Mouse (Mus musculus): ENCODE measurements around the gene Slc25a43.

Slc25a43 gene

DNA sequence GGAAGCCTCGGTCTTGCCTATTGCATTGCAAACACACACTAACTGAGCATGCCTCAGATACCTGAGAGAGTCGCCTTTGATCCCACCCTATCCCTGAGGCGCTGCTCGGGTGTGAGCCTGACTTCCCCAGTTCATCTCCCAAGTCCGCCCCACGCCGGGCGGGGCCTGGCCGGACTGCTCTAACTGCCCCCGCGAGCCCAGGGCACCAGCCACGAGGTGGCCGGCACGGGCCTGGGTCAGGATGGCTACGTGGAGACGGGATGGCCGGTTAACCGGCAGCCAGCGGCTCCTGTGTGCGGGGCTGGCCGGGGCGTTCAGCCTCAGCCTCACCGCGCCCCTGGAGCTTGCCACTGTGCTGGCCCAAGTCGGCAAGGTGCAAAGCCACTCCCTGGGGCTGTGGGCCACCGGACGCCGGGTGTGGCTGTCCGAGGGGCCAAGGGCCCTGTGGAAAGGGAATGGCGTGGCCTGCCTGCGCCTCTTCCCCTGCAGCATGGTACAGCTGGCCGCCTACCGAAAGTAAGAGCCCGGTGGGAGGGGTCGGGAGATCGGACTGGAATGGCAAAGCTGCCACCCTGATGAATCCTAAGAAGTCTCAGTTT lies at the start of gene Slc25a43:
TSS of gene Slc25a43 (plus strand) at position 157 of the 599 bp plus-strand sequence.
- peak; percentile 29 for DNase-seq (ENCODE audit: extremely low read depth, low read depth)

DNA sequence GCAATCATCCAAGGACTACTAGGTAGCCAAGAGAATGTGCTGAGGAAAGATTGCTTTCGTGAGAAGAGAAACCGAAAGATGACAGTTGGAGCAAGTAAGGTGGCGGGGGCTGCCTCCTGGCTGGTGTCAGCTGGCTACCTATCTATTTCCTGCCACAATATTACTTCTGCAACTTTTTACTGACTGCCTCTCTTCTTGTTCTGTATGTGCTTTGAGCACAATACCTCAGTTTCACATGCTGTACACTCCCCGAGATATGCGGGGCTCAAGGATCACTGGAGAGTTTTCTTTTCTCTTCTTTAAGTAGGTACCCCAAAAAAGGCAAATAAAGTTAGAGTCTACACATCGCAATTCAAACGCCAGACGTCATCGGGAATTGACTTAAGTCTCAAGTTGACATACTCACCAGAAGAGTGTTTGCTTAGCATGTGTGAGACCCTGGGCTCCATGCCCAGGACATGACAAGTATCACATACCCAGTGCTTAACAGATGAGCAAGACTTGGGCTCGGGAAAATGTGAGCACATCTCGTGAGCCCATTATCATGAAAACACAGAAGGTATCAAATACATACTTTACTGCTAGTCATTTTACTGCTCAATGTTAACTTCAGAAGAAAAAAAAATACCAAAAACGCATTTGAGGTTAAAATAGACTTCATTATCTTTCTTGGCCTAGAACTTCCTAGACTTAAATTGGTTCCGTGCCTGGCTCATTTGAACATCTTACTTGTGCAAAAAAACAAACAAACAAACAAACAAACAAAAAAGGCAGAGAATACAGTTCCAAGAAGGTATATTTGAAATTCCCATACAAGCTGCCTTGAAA lies 3.1 kb upstream of the Slc25a43 start:
- peak; percentile 56 for DNase-seq (ENCODE audit: extremely low read depth, low read depth)

DNA sequence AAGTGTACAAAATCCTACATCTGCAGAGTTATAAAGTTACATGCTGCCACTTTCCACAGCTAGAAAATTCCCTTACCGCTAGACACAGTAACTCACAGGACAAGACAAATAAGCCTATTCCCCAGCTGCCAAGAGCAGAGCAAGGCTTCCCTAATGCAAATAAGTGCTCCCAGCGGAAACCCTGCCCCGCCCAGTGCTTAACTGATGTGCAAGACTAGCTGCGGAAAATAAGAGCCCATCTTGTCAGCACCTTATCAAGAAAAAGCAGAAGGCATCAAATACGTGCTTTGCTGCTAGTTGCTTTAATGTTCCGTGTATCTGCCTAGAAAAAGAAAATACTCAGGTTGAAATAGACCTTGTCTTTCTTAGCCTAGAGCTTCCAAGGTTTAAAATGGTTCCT lies 2.2 kb upstream of the Slc25a43 start:
- peak; percentile 85 for DNase-seq (ENCODE audit: extremely low read depth, low read depth)

DNA sequence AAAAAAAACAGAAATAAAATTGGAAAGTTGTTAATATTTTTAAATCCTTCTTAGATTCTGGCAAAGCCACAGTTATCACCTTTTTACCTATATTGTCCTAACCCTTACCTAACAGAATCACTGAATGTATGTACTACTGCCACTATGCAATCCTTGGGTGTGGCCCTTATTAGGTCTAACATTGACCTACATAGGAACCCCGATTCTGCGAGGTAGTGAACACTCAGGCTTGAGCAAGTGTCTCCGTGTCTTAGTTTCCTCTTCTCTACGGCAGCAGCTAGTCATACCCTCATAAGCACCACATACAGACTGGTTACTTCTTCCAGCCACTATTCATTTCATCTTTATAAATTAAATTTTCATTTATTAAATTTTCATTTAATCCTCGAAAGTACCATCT lies 715 bp upstream of the Slc25a43 start:
- no peak for DNase-seq (ENCODE audit: extremely low read depth, low read depth)

DNA sequence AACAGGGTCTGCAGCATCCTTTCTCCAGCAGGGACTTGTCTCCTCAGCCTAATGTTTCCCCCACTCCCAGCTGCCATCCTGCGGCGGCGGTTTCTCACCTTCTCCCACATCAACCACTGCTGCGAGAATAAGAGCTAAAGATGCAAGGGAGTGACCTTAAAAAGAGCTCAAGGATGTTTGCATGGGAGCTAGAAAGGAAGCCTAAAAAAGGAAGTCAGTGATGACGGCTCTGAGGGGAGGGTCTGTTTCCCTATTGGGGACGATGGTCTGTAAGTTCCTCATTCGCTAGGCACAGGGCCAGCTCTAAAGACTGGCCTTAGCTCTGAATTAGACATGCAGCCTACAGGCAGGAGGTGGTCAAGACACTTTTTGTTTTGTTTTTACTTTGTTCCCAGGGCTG lies 1.3 kb downstream of the Slc25a43 start:
- DNase-seq (ENCODE audit: extremely low read depth, low read depth) = peak; percentile 86

DNA sequence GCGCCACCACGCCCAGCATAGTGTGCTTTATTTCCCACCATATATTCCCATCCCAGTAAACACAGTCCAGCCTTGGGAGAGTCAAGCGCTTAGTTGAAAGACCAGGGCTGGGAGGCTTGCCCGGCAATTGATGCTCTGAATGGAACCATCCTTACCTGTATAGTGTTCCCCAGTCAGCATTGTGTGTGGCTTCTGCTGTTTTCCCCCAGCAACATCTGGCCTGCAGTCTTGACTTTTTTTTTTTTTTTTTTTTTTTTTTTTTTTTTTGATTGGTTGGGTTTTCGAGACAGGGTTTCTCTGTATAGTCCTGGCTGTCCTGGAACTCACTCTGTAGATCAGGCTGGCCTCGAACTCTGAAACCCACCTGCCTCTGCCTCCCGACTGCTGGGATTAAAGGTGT lies 1.9 kb downstream of the Slc25a43 start:
- DNase-seq (ENCODE audit: extremely low read depth, low read depth) = no peak

DNA sequence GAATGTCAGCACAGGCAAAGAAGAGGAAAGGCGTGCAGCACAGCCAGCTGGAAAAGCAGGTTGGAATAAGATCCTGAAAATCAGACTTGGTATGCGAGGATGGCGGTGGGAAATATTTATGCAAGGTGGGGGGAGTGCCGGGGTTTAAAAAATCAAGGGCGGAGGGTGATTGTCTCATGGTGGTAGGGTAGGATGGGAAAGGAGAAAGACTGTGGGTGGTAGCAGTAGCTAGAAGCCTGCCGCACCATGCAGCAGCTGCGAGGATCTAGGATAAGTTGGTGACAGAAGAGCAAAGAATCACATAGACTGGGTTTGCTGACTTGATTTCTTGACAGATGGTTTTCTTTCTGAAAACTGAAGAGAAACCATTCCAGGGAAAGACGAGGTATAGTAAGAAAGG lies 3.3 kb downstream of the Slc25a43 start:
- DNase-seq (ENCODE audit: extremely low read depth, low read depth) = no peak

DNA sequence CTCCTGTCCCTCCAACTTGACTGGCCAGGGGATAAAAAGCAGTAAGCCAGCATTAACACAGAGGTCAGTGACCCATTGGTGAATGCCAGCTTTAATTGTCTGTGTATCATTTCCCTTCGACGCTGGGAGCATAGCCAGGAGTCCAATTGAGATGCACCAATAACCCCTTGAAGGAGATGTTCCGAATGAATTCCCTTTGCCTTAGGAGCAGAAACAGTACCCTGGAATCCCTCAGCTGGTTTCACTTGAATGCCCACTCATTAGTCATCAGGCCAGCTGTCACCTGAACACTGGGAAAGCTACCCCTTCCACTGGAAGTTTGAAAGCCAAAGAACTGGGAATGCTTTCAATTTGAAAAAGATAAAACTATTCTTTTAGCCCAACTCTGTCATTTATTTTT lies 5.1 kb downstream of the Slc25a43 start:
- no peak for DNase-seq (ENCODE audit: extremely low read depth, low read depth)

DNA sequence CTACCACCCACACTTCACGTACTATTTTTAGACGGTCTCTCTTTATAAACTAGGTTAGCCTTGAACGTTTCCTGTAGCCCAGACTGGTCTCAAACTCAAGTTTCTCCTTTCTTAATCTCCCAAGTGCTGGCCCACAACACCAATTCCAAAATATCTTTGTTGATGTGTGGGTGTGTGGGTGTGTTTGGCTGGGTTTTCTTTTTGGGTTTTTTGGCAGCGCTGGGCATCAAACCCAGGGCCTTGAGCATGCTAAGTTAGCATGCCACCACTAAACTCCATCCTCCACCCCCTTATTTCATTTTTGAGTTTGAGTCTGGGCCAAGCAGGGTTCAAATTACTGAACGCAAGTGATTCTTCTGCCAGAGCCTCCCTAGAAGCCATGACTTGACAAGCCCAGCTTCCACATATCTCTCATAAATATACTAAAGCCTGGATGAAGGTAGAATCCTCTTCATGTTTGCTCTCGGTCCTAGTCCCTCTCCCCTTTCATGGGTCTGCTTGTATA lies 5.9 kb downstream of the Slc25a43 start:
- no peak for DNase-seq (ENCODE audit: extremely low read depth, low read depth)

DNA sequence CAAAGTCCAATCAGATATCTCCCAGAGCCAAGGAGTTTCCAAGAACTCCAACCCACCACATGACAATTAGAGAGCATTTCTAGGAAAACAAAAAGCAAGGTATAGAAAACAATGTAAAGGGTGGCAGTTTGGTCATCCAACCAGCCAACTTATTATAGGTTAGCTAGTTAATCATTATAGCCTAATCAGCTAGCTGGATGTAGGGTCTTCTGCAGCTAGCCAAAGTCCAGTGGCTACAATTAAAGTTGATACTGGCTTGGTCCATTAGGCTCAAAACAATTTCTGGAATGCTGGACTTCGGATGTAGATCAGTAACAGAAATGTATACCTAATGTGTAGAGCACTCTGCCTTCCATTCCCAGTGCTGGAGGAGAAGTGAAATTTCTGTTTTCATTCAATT lies 7.1 kb downstream of the Slc25a43 start:
- DNase-seq (ENCODE audit: extremely low read depth, low read depth) = no peak

DNA sequence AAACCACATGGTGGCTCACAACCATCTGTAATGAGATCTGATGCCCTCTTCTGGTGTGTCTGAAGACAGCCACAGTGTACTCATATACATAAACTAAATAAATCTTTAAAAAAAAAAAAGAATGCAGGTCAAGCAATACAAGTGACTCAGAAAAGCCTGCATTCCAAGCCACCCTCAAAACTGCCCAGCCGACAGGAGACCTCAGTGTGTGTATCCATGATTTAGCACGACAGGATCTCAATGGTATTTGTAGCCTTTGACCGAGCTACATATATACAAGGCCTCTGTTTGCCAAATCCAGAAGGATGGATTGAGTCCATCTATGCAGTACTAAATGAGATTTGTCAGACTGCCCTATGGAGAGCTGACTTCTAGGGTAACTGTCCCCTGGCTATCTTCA lies 9.1 kb downstream of the Slc25a43 start:
- DNase-seq (ENCODE audit: extremely low read depth, low read depth) = no peak

DNA sequence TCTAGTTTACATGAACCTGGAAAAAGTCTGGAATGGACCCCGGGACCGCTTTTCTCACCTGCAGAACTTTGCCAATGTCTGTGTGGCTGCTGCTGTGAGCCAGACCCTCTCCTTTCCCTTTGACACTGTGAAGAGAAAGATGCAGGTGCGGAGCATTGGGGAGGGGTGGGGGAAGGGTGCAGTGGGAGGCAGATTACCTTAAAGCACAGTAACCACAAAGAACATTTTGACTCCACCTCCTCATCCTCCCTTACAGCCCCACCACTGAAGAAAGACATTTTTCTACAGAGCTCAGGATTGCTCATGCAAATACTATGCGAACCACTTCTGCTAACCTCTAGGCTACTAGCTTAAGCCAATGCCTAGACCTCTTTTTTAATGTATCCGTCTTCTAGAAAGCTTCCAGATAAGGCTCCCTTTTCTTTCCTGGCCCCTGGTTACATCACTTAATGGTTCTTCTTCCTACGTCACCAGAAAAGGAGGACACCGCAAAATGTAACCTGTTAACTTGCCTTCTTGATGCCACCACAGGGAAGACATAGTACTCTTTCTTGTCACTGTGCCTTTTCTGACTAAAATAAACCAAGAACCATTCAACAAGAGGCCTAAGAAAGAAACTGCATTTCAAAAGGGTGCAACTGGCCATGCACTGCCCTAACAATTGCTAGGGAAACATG lies 14.5 kb downstream of the Slc25a43 start:
- no peak for DNase-seq (ENCODE audit: extremely low read depth, low read depth)

DNA sequence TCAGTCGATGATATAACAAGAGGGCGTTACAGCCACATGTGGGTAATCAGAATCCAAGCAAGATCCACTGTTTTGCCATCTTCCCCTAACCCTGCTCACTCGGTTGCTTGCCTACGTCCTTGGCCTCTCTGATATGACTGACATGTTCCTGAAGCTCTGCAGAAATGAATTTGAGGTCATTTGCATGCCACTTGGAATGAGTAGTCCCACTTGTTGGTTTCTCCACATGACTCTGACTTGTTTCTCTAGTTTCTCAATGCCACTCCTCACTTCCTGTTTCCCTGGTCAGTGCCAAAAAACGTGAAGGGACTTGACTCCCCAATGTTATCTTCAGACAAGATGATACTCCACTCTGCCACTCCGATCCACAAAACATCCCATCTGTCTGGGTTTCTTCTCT lies 15.1 kb downstream of the Slc25a43 start:
- DNase-seq (ENCODE audit: extremely low read depth, low read depth) = no peak

DNA sequence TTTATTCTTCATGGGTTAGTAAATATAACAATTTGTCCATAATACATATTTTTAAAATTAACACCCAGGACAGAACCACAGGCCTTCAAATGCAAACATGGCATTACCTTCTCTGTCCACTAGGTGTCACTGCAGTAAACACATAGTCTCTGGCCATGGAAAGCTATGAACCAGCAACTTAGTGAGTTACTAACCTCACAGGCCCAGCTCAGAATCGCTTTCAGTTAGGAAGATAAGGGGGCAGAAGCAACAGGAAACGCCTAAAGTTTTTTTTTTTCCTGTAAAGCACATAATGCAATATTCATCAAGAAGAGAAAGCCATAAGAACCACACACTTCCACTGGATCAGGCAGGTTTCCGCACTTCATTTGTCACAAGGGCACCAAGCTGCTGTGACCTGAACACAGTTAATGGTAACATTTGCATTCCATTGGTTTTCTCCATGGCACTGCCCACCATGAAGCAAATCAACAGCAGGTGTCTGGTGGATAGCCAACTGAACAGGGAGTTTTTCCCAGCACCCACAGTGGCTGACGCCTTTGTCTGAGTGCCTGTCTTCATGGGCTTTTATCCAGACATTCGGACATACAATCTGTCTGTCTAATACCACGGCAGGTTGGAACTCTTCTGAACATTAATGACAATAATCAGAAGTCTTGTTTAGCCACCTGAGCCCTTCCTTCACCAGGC lies 17.6 kb downstream of the Slc25a43 start:
- peak; percentile 55 for DNase-seq (ENCODE audit: extremely low read depth, low read depth)

DNA sequence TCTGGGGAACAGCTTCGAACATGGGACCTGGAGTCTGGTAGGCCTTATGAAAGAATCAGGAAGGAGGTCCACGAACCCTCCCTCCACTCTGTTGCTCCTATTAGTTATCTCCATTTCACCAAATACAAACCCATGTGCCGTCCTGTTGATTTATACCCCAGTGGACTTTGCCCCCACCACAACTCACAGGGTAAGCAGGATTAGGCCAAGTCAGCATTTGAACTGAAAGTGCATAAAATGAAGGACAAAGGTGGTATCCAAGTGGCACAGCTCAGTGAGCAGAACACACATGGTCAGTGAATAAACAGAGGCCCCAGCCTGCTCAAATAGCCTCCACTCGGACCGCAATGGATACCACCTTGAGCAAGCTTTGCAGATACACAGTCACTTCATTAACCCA lies 18.8 kb downstream of the Slc25a43 start:
- no peak for DNase-seq (ENCODE audit: extremely low read depth, low read depth)

DNA sequence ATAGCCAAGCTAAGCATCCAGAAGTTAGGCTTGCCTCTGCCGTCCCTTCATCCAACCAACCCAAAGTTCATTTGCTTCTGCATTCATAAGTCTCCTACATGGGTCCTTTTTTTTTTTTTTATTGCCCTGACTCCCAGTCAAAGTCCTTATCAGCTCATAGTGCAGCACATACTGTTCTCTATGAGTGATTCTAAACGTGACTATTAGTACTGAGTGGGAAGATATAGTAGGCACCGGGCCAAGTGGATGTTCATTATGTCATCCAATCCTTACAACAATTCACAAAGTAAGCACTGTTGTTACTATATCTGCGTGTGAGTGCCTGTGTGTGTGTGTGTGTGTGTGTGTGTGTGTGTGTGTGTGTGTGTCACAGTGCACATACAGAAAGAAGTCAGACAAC lies 19.4 kb downstream of the Slc25a43 start:
- DNase-seq (ENCODE audit: extremely low read depth, low read depth) = no peak

DNA sequence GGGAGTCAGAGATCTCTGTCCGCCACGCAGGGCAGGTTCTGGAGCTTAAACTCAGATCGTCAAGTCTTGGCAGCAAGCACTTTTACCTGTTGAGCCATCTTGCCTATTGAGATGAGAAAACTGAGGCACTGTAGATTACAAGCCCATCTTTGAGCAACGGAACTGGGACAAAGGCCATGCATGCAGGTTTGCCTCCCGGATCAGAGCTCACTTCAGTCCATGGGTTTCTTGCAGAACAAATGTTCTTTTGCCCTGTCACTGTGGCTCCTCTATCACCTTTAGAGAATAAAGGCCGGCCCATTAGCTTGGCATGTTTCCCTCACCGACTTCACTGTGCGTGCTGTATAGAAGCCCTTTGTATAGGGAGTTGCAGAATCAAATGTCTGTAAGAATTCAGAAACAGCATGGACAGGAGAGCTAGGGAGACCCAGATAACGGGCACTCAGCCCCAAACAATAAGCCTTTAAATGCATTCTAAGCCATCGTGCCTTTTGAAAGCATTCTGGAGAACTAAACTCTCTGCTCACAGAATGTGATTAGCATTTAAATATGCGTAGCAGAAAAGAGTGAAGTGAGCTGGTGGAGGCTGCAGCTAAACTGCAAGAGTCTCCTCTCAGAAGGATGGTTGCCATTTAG lies 20.0 kb downstream of the Slc25a43 start:
- no peak for DNase-seq (ENCODE audit: extremely low read depth, low read depth)

DNA sequence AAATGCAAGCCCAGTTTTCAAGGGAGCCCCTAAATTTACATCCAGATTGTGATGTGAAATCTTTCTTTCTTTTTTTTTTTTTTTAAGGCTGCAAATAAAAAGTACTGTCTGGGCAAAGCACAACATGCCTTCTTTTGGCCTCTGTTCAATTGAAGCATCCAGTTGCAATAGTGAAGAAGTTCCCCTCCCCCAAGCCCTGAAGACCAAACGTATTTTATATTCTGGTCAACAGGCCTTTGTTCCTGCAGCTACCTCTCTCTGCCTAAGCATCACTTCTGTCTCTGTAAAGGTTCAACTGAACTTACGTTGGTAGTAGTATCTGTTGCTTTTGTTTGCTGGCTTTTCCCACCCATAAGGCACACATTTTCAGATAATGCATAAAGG lies 20.5 kb downstream of the Slc25a43 start:
- no peak for DNase-seq (ENCODE audit: extremely low read depth, low read depth)

DNA sequence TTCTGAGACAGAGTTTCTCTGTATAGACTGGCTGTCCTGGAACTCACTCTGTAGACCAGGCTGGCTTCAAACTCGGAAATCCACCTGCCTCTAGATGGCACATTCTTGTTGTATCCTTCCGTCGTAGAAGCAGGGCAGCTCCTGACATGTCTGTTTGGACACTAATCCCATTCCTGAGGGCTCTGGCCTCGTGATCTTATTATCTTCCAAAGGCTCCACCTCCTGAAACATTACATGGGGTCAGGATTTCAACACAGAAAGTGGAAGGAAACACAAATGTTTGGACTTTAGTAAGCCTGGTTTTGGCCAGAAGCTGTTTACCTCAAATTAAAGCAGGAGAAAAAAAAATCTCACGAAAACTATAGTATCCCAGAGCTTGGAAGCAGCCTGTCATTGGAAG lies 23.9 kb downstream of the Slc25a43 start:
- no peak for DNase-seq (ENCODE audit: extremely low read depth, low read depth)

DNA sequence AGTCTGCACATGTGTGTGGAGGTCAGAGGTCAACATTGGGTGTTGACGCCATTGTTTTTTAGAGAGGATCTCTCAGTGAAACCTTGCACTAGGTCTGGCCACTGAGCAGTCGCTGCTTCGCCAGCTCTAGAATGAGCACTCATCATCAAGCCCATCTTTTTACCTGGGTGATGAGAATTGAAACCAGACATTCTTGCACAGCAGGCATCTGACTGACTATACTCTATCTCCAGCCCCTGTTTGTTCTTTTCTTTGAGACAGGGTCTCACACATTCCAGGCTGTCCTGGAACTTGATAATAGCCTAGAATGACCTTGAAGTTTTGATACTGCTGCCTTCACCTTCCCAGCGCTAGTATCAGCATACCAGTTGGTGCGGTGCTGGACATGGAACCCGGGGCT lies 29.1 kb downstream of the Slc25a43 start:
- no peak for DNase-seq (ENCODE audit: extremely low read depth, low read depth)

DNA sequence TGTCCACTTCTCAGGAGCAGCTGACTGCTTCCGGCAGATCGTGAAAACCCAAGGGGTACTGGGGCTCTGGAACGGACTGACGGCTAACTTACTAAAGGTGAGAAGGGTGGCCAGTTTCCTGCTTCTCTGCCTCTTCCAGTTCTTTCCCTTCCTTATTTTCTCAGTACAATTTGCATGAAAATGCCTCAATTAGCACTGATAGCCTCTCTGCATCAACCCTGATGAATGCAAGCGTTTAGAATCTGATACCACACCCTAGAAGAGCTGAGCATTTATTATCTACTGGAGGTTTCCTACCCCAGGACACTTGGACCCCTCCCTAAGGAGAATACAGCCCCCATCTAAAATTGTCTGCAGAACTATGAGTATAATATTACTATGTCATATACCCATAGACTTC lies 32.1 kb downstream of the Slc25a43 start:
- no peak for DNase-seq (ENCODE audit: extremely low read depth, low read depth)

Measured in MEL-GATA-1-ER (cell line).